Mouse (Mus musculus): ENCODE measurements around the gene Plcb4. TPM values are rescaled to one million over a fixed set of nuclear protein-coding genes. Genes with fewer than 3 reads are reported as not detected.

Gene Plcb4
- polyA plus RNA-seq, 1 experiment from 2014 or later = 33.8 TPM

GRCm38 (mm10) chr2:135659391-135660180 lies 775 bp downstream of the Plcb4 start:
- Histone ChIP-seq H3K36me3 (ENCODE audit: control insufficient read depth, insufficient read depth, low read length) (no peaks in the 10 kb centered on the region), H3K27ac (ENCODE audit: low read depth, low read length) (peak overlapping the region; percentile 96), H3K4me1 (ENCODE audit: control insufficient read depth, insufficient read depth, low read length) (no peaks in the 10 kb centered on the region), H3K9ac (ENCODE audit: low read depth, low read length) (peak overlapping the region; percentile 94), H3K27me3 (ENCODE audit: control insufficient read depth, insufficient read depth, low read length) (no peaks in the 10 kb centered on the region), H3K4me2 (peak overlapping the region; percentile 78), H3K9me3 (replicated peaks; ENCODE audit: control insufficient read depth, low read length) (no peaks in the 10 kb centered on the region), H3K4me3 (ENCODE audit: low read depth, low read length) (peak overlapping the region; percentile 82)
- WGBS (ENCODE audit: insufficient replicate concordance) = under 1% methylated on average over 63 of the region's 97 CpGs
- ATAC-seq (replicated peaks; ENCODE audit: insufficient number of reproducible peaks, low FRiP score, low TSS enrichment) = peak; percentile 79

DNA sequence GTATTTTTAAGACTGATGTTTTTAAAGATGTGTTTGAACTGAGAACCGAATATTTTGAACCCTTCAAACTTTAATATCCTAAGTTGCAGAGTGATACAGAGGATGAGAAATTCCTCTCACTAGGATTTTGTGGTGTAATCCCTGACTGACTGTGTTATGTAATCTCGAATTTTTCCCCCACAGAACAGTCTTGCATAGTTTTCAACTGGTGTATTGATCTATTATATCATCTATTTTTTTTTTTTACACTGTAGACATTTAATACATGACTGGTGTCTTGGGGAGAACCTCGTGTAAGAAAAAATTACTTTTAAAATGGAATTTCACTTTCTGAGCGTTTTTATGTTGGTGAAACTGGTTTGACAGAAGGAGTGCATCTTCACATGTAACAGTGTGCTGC lies 2.0 kb downstream of the Plcb4 start:
- no peak overlapping the region for H3K4me3 ChIP-seq (ENCODE audit: low read depth, low read length)
- H3K27ac ChIP-seq (ENCODE audit: low read depth, low read length) = no peak overlapping the region
- H3K9me3 ChIP-seq (replicated peaks; ENCODE audit: control insufficient read depth, low read length) = no peaks in the 10 kb centered on the region
- H3K4me1 ChIP-seq (ENCODE audit: control insufficient read depth, insufficient read depth, low read length) = no peaks in the 10 kb centered on the region
- H3K27me3 ChIP-seq (ENCODE audit: control insufficient read depth, insufficient read depth, low read length) = no peaks in the 10 kb centered on the region
- H3K36me3 ChIP-seq (ENCODE audit: control insufficient read depth, insufficient read depth, low read length) = no peaks in the 10 kb centered on the region
- no peak overlapping the region; the same call in 1 of the 2 replicates for H3K4me2 ChIP-seq
- 64% methylated on average over 4 of the region's 4 CpGs for WGBS (ENCODE audit: insufficient replicate concordance)
- ATAC-seq (replicated peaks; ENCODE audit: insufficient number of reproducible peaks, low FRiP score, low TSS enrichment) = no peak
- H3K9ac ChIP-seq (ENCODE audit: low read depth, low read length) = no peak overlapping the region

DNA sequence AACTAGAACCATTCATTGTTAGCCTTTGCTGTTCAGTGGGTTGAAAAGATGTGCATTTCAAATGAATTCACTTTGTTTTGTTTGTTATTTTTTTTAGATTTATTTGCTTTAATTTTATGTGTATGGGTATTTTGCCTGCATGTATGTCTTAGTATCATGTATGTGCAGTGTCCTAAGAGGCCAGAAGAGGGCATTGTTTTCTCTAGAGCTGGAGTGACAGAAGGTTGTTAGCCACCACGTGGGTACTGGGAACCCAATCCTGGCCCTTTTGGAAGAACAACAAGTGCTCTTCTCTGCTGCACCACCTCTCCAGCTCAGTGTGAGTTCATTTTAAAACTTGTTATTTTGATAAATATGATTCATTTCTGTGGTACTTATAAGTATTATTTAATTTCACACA lies 5.0 kb downstream of the Plcb4 start:
- WGBS (ENCODE audit: insufficient replicate concordance) = 60% methylated on average over 1 of the region's 1 CpGs
- Histone ChIP-seq H3K9ac (ENCODE audit: low read depth, low read length) (no peak overlapping the region), H3K27me3 (ENCODE audit: control insufficient read depth, insufficient read depth, low read length) (no peaks in the 10 kb centered on the region), H3K4me2 (no peak overlapping the region), H3K4me1 (ENCODE audit: control insufficient read depth, insufficient read depth, low read length) (no peaks in the 10 kb centered on the region), H3K4me3 (ENCODE audit: low read depth, low read length) (no peak overlapping the region), H3K36me3 (ENCODE audit: control insufficient read depth, insufficient read depth, low read length) (no peaks in the 10 kb centered on the region), H3K27ac (ENCODE audit: low read depth, low read length) (no peak overlapping the region), H3K9me3 (replicated peaks; ENCODE audit: control insufficient read depth, low read length) (no peaks in the 10 kb centered on the region)
- no peak for ATAC-seq (replicated peaks; ENCODE audit: insufficient number of reproducible peaks, low FRiP score, low TSS enrichment)

- Histone ChIP-seq H3K27ac (ENCODE audit: low read depth, low read length) (no peak overlapping the region), H3K36me3 (ENCODE audit: control insufficient read depth, insufficient read depth, low read length) (no peaks in the 10 kb centered on the region), H3K9me3 (replicated peaks; ENCODE audit: control insufficient read depth, low read length) (no peaks in the 10 kb centered on the region), H3K27me3 (ENCODE audit: control insufficient read depth, insufficient read depth, low read length) (no peaks in the 10 kb centered on the region), H3K9ac (ENCODE audit: low read depth, low read length) (no peak overlapping the region), H3K4me3 (ENCODE audit: low read depth, low read length) (no peak overlapping the region), H3K4me2 (no peak overlapping the region), H3K4me1 (ENCODE audit: control insufficient read depth, insufficient read depth, low read length) (no peaks in the 10 kb centered on the region)
- no peak for ATAC-seq (replicated peaks; ENCODE audit: insufficient number of reproducible peaks, low FRiP score, low TSS enrichment)
- 83% methylated on average over 2 of the region's 2 CpGs for WGBS (ENCODE audit: insufficient replicate concordance)
Observed at GRCm38 (mm10) chr2:135667496-135667895, 8.7 kb downstream of the Plcb4 start.

- H3K4me1 ChIP-seq (ENCODE audit: control insufficient read depth, insufficient read depth, low read length) = peaks cover 5% of the 10 kb centered on the region; the same call in 1 of the 2 replicates
- ATAC-seq (replicated peaks; ENCODE audit: insufficient number of reproducible peaks, low FRiP score, low TSS enrichment) = no peak
- WGBS (ENCODE audit: insufficient replicate concordance) = 79% methylated on average over 10 of the region's 10 CpGs
Observed at GRCm38 (mm10) chr2:135672459-135673104, 13.8 kb downstream of the Plcb4 start.

DNA sequence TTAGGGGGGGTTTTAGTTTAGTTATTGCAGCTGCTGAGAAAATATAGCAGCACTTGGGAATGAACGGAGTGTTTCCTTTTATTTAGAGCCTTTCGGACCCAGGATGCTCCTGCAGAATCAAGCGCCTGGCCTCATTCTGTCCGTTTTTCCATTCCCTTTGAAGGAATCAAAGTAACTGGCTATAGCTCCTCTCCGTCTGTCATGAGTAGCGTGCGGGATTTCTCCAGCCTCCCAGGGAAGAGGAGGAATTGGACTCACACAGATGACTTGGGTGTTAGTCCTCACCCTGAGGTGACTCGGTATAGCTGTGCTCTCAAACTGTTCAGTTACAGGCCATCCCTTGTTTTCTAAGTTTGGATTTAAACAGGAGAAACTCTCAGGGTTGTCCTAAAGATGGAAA lies 14.8 kb downstream of the Plcb4 start:
- H3K36me3 ChIP-seq (ENCODE audit: control insufficient read depth, insufficient read depth, low read length) = no peaks in the 10 kb centered on the region
- no peak overlapping the region for H3K9ac ChIP-seq (ENCODE audit: low read depth, low read length)
- no peaks in the 10 kb centered on the region for H3K27me3 ChIP-seq (ENCODE audit: control insufficient read depth, insufficient read depth, low read length)
- no peaks in the 10 kb centered on the region for H3K9me3 ChIP-seq (replicated peaks; ENCODE audit: control insufficient read depth, low read length)
- peaks cover 5% of the 10 kb centered on the region; the same call in 1 of the 2 replicates for H3K4me1 ChIP-seq (ENCODE audit: control insufficient read depth, insufficient read depth, low read length)
- 83% methylated on average over 8 of the region's 8 CpGs for WGBS (ENCODE audit: insufficient replicate concordance)
- H3K27ac ChIP-seq (ENCODE audit: low read depth, low read length) = no peak overlapping the region
- H3K4me3 ChIP-seq (ENCODE audit: low read depth, low read length) = no peak overlapping the region
- no peak overlapping the region for H3K4me2 ChIP-seq
- no peak for ATAC-seq (replicated peaks; ENCODE audit: insufficient number of reproducible peaks, low FRiP score, low TSS enrichment)

More at GRCm38 (mm10) chr2:135672459-135673104, 13.8 kb downstream of the Plcb4 start:
- Histone ChIP-seq H3K27me3 (ENCODE audit: control insufficient read depth, insufficient read depth, low read length) (no peaks in the 10 kb centered on the region), H3K27ac (ENCODE audit: low read depth, low read length) (no peak overlapping the region), H3K4me3 (ENCODE audit: low read depth, low read length) (no peak overlapping the region), H3K9ac (ENCODE audit: low read depth, low read length) (no peak overlapping the region), H3K9me3 (replicated peaks; ENCODE audit: control insufficient read depth, low read length) (no peaks in the 10 kb centered on the region), H3K36me3 (ENCODE audit: control insufficient read depth, insufficient read depth, low read length) (no peaks in the 10 kb centered on the region), H3K4me2 (no peak overlapping the region)

GRCm38 (mm10) chr2:135675284-135675683 lies 16.5 kb downstream of the Plcb4 start:
- 73% methylated on average over 5 of the region's 5 CpGs for WGBS (ENCODE audit: insufficient replicate concordance)
- Histone ChIP-seq H3K36me3 (ENCODE audit: control insufficient read depth, insufficient read depth, low read length) (no peaks in the 10 kb centered on the region), H3K4me1 (ENCODE audit: control insufficient read depth, insufficient read depth, low read length) (peaks cover 11% of the 10 kb centered on the region; the same call in 1 of the 2 replicates), H3K27ac (ENCODE audit: low read depth, low read length) (no peak overlapping the region), H3K9ac (ENCODE audit: low read depth, low read length) (no peak overlapping the region), H3K9me3 (replicated peaks; ENCODE audit: control insufficient read depth, low read length) (no peaks in the 10 kb centered on the region), H3K4me3 (ENCODE audit: low read depth, low read length) (no peak overlapping the region), H3K27me3 (ENCODE audit: control insufficient read depth, insufficient read depth, low read length) (no peaks in the 10 kb centered on the region), H3K4me2 (no peak overlapping the region)
- no peak for ATAC-seq (replicated peaks; ENCODE audit: insufficient number of reproducible peaks, low FRiP score, low TSS enrichment)

- H3K27ac ChIP-seq (ENCODE audit: low read depth, low read length) = no peak overlapping the region
- H3K9me3 ChIP-seq (replicated peaks; ENCODE audit: control insufficient read depth, low read length) = no peaks in the 10 kb centered on the region
- ATAC-seq (replicated peaks; ENCODE audit: insufficient number of reproducible peaks, low FRiP score, low TSS enrichment) = no peak
- H3K4me2 ChIP-seq = no peak overlapping the region
- no peak overlapping the region for H3K9ac ChIP-seq (ENCODE audit: low read depth, low read length)
- H3K4me3 ChIP-seq (ENCODE audit: low read depth, low read length) = no peak overlapping the region
- H3K4me1 ChIP-seq (ENCODE audit: control insufficient read depth, insufficient read depth, low read length) = peaks cover 11% of the 10 kb centered on the region; the same call in 1 of the 2 replicates
- WGBS (ENCODE audit: insufficient replicate concordance) = 72% methylated on average over 8 of the region's 8 CpGs
- H3K27me3 ChIP-seq (ENCODE audit: control insufficient read depth, insufficient read depth, low read length) = no peaks in the 10 kb centered on the region
- H3K36me3 ChIP-seq (ENCODE audit: control insufficient read depth, insufficient read depth, low read length) = no peaks in the 10 kb centered on the region
Observed at GRCm38 (mm10) chr2:135676978-135677501, 18.2 kb downstream of the Plcb4 start.
